Mouse (Mus musculus): ENCODE data around the gene Chrm5. TPM values are rescaled to one million over a fixed set of nuclear protein-coding genes. Genes with fewer than 3 reads are reported as not detected.

Gene Chrm5
- total RNA-seq, 4 experiments from 2014 or later: not detected

Other genes with a start within 250 kb of the Chrm5 start
- gene Lpcat4, start 241.3 kb downstream of the Chrm5 start, total RNA-seq (2022): 10 to 100 TPM in 1 of 4 experiments, 1 to 10 TPM in 3; 5.1 to 10.7 (median 7.1) TPM
- gene Nutm1, start 221.5 kb downstream of the Chrm5 start, total RNA-seq (2022): under 1 TPM in 1 of 4 experiments, not detected in 3; 0.06 TPM
- gene Nop10, start 218.8 kb downstream of the Chrm5 start, total RNA-seq (2022): 100 to 1,000 TPM in 2 of 4 experiments, 10 to 100 TPM in 2; 77.3 to 151 (median 111) TPM
- gene Slc12a6, start 214.9 kb downstream of the Chrm5 start, total RNA-seq (2022): 10 to 100 TPM; 41.1 to 56.3 (median 49.1) TPM
- 1 to 10 TPM in 1 of 4 experiments, not detected in 3; 1.5 TPM for gene Gm21985, start 214.5 kb downstream of the Chrm5 start, total RNA-seq (2022)
- 100 to 1,000 TPM in 2 of 4 experiments, 10 to 100 TPM in 2; 86.5 to 106 (median 95.5) TPM for gene Emc4, start 112.7 kb downstream of the Chrm5 start, total RNA-seq (2022)
- 10 to 100 TPM; 10.8 to 13.9 (median 12.1) TPM for gene Katnbl1, start 101.6 kb downstream of the Chrm5 start, total RNA-seq (2022)
- 10 to 100 TPM; 33.3 to 36.7 (median 34.6) TPM for gene Emc7, start 25.8 kb downstream of the Chrm5 start, total RNA-seq (2022)
- gene Aven, start 12.2 kb upstream of the Chrm5 start, total RNA-seq (2022): 10 to 100 TPM in 3 of 4 experiments, 1 to 10 TPM in 1; 8.8 to 16.3 (median 13.1) TPM

All from adrenal gland, adult 8-10 months (tissue).